In genomic region chr6:136887854-136888253, GRCm38 (mm10) we compare ENCODE assay signal across 11 mouse cellular contexts. TPM values are rescaled to one million over a fixed set of nuclear protein-coding genes. Genes with fewer than 3 reads are reported as not detected.
A peak's percentile ranks its signal among the peaks of the same experiment; 100 is the strongest.
DNase-seq lines count a peak whose midpoint lies in the region; TF ChIP-seq lines count a peak whose summit lies in the region.
"Had no signal": no experiment of that assay in that cellular context is flagged by ENCODE, and none has a peak within 500 bp of the region (broad histone marks: within the 10 kb centered on the region; RNA-seq: fewer than 3 reads in every experiment).

No protein-coding gene starts in this region.

- TF ChIP-seq POLR2A in kidney, adult 2 months (IDR thresholded peaks at IDR 0.05; ENCODE audit: low read depth, low read length): no peak

- 46% methylated on average over 9 of the region's 9 CpGs for WGBS in kidney, adult 2 months

- H3K4me3 ChIP-seq in kidney, adult 2 months (ENCODE audit: insufficient read depth, low read depth, low read length): no peak overlapping the region

- peak overlapping the region; percentile 90 for H3K27ac ChIP-seq in kidney, adult 2 months (ENCODE audit: insufficient read depth, low read depth, low read length)
- H3K27ac ChIP-seq: liver, embryonic 14.5 days had no signal

- TF ChIP-seq CTCF in kidney, adult 2 months (conservative IDR thresholded peaks at IDR 0.05; ENCODE audit: insufficient read depth, insufficient read length, low read depth, low read length): no peak

- no peaks in the 10 kb centered on the region; the same call in 1 of the 2 replicates for H3K4me1 ChIP-seq in kidney, adult 2 months (ENCODE audit: control insufficient read depth, insufficient read depth, low read length)

- H3K27me3 ChIP-seq in kidney, adult 2 months (replicated peaks; ENCODE audit: control insufficient read depth, insufficient read depth, low read length): no peaks in the 10 kb centered on the region

- no peaks in the 10 kb centered on the region for H3K36me3 ChIP-seq in kidney, adult 2 months (ENCODE audit: control insufficient read depth, insufficient read depth, low read length)

- peak; percentile 66 to 74 for DNase-seq in adrenal gland, postnatal 36 days
- peak; percentile 84 to 93 for DNase-seq in heart, adult 18-20 months
- peak; percentile 80 for DNase-seq in kidney, adult 2 months
- DNase-seq in ovary, postnatal 14 days (ENCODE audit: low spot score): peak; percentile 26
- DNase-seq in thymus, adult 18-20 months: no peak
- no peak for DNase-seq in spleen, adult 12 weeks (ENCODE audit: low spot score)
- no peak for DNase-seq in left cerebral cortex, adult 11 months (ENCODE audit: low spot score)
- no peak for DNase-seq in cerebellum, postnatal 36 days

RNA-seq across cellular contexts. Expression of gene Mgp, which starts 12.2 kb away (rescaled TPM):
- total RNA-seq in adrenal gland, postnatal 36 days (2021): 100 to 1,000 TPM; 136 to 192 TPM
- total RNA-seq in heart, adult 18-20 months (2021): 100 to 1,000 TPM; 301 to 402 TPM
- polyA plus RNA-seq in kidney, adult 2 months (2012; rRNA removed): 725 and 868 TPM in 2 replicates
- total RNA-seq: neutrophil, adult 5-6 weeks had no signal

RNA-seq across cellular contexts. Expression of gene Art4, which starts 30.3 kb away (rescaled TPM):
- 1 to 10 TPM; 3.6 to 6.0 TPM for total RNA-seq in adrenal gland, postnatal 36 days (2021)
- 10 to 100 TPM; 18.7 to 21.8 TPM for total RNA-seq in heart, adult 18-20 months (2021)
- polyA plus RNA-seq in kidney, adult 2 months (2012; rRNA removed): 4.9 TPM in 2 replicates

RNA-seq across cellular contexts. Expression of gene Erp27, which starts 34.1 kb away (rescaled TPM):
- total RNA-seq in adrenal gland, postnatal 36 days (2021): under 1 TPM in 1 of 2 experiments, not detected in 1; 0.26 TPM
- not detected for total RNA-seq in heart, adult 18-20 months (2021)
- 0.15 TPM in 1 of 2 replicates, not detected in the other for polyA plus RNA-seq in kidney, adult 2 months (2012; rRNA removed)
- total RNA-seq: gastrocnemius, postnatal 4 days had no signal

RNA-seq across cellular contexts. Expression of gene Pde6h, which starts 35.8 kb away (rescaled TPM):
- total RNA-seq in adrenal gland, postnatal 36 days (2021): not detected
- total RNA-seq in heart, adult 18-20 months (2021): not detected
- polyA plus RNA-seq in kidney, adult 2 months (2012; rRNA removed): 0.58 and 0.64 TPM in 2 replicates
- total RNA-seq: gastrocnemius, postnatal 4 days had no signal

RNA-seq across cellular contexts. Expression of gene Smco3, which starts 52.6 kb away (rescaled TPM):
- under 1 TPM in 1 of 2 experiments, not detected in 1; 0.20 TPM for total RNA-seq in adrenal gland, postnatal 36 days (2021)
- not detected for total RNA-seq in heart, adult 18-20 months (2021)
- 0.59 and 0.81 TPM in 2 replicates for polyA plus RNA-seq in kidney, adult 2 months (2012; rRNA removed)

Comparison
In these comparisons a context has a peak if more than half of its experiments do, and no peak if none do; other contexts are left out.
1. DNase-seq: peak in adrenal gland, postnatal 36 days (2 of 2), heart, adult 18-20 months (2 of 2), kidney, adult 2 months (single experiment) and ovary, postnatal 14 days (single experiment); none in thymus, adult 18-20 months (0 of 2), spleen, adult 12 weeks (single experiment), left cerebral cortex, adult 11 months (single experiment) and cerebellum, postnatal 36 days (0 of 2).